Mouse (Mus musculus) olfactory bulb, adult 2 months (tissue): ENCODE measurements at regions not wholly inside any gene's neighbourhood (a gene's known extent, or its start where the extent isn't known, plus 50 kb on each side); places are given as distances from the start of the nearest gene placed in this dataset.

Source experiments
- CTCF ChIP-seq: fragments of 200-500 bp; IDR thresholded peaks from 2 replicates; pipeline ENCODE4 v1.5.1; 2012; ENCODE audit warnings: low read depth, mild to moderate bottlenecking, low read length, moderate library complexity; ENCODE audit not compliant: insufficient read depth
- POLR2A ChIP-seq: fragments of 200-500 bp; IDR thresholded peaks from 2 replicates; pipeline ENCODE4 v1.6.1; 2012; ENCODE audit warnings: mild to moderate bottlenecking, low read depth, low read length, moderate library complexity; ENCODE audit not compliant: insufficient read depth

- TF ChIP-seq POLR2A: no peak
- TF ChIP-seq CTCF: no peak
Observed at GRCm38 (mm10) chr17:63690829-63691689, 171.8 kb upstream of the Fer start.
